Mouse (Mus musculus) left cerebral cortex, adult 8-10 months (tissue): ENCODE measurements around the gene Nrip1. TPM values are rescaled to one million over a fixed set of nuclear protein-coding genes. Genes with fewer than 3 reads are reported as not detected.

Experiments
- DNase-seq, 2 experiments: peaks; one replicate each; pipeline ENCODE4 v3.0.0; 2022; ENCODE audit warnings: low spot score in 2 of 2
- total RNA-seq, 4 experiments: library from RNA; stranded (reverse); gene quantifications; 2 replicates each; pipeline ENCODE4 v1.2.4; 2022

The Nrip1 gene
- total RNA-seq, 4 experiments from 2014 or later, result 46.2 to 50.5 (median 48.1) TPM

- no peak for DNase-seq
These were observed 25.8 kb downstream of the Nrip1 start for GRCm38 (mm10) chr16:76347719-76348421.

- DNase-seq, result no peak
These were observed 27.3 kb downstream of the Nrip1 start for GRCm38 (mm10) chr16:76346371-76346770.

- no peak for DNase-seq
These were observed 28.8 kb downstream of the Nrip1 start for GRCm38 (mm10) chr16:76344761-76345368.

- DNase-seq, result no peak
These were observed 29.6 kb downstream of the Nrip1 start for GRCm38 (mm10) chr16:76344030-76344429.

- DNase-seq, result no peak
These were observed 32.0 kb downstream of the Nrip1 start for GRCm38 (mm10) chr16:76341636-76342035.

- no peak for DNase-seq
These were observed 34.4 kb downstream of the Nrip1 start for GRCm38 (mm10) chr16:76339256-76339655.

GRCm38 (mm10) chr16:76337351-76337750 lies 36.3 kb downstream of the Nrip1 start:
- no peak for DNase-seq

- DNase-seq, result no peak
These were observed 36.7 kb downstream of the Nrip1 start for GRCm38 (mm10) chr16:76336932-76337331.

GRCm38 (mm10) chr16:76335913-76336312 lies 37.7 kb downstream of the Nrip1 start:
- DNase-seq, result no peak

GRCm38 (mm10) chr16:76332127-76332526 lies 41.5 kb downstream of the Nrip1 start:
- DNase-seq, result no peak

- no peak for DNase-seq
These were observed 42.4 kb downstream of the Nrip1 start for GRCm38 (mm10) chr16:76331231-76331630.

- DNase-seq, result no peak
These were observed 48.3 kb downstream of the Nrip1 start for GRCm38 (mm10) chr16:76325315-76325710.

- DNase-seq, result no peak
These were observed 49.0 kb downstream of the Nrip1 start for GRCm38 (mm10) chr16:76324411-76325314.

GRCm38 (mm10) chr16:76323594-76324307 lies 49.9 kb downstream of the Nrip1 start:
- DNase-seq, result no peak

GRCm38 (mm10) chr16:76323141-76323540 lies 50.5 kb downstream of the Nrip1 start:
- DNase-seq, result no peak

GRCm38 (mm10) chr16:76321527-76322165 lies 52.0 kb downstream of the Nrip1 start:
- DNase-seq, result no peak

- no peak for DNase-seq
These were observed 53.5 kb downstream of the Nrip1 start for GRCm38 (mm10) chr16:76320118-76320473.

- DNase-seq, result no peak
These were observed 54.1 kb downstream of the Nrip1 start for GRCm38 (mm10) chr16:76319364-76320117.

- no peak for DNase-seq
These were observed 55.2 kb downstream of the Nrip1 start for GRCm38 (mm10) chr16:76318331-76318922.
